Mouse (Mus musculus) hindbrain, embryonic 12.5 days (tissue): ENCODE measurements around the gene Slc25a36. TPM values are rescaled to one million over a fixed set of nuclear protein-coding genes. Genes with fewer than 3 reads are reported as not detected.
A peak's percentile ranks its signal among the peaks of the same experiment; 100 is the strongest.

Source experiments
- ATAC-seq: fragments of 200-750 bp; cut with Nextera tagmentation; 2 replicates; pipeline ENCODE4 v1.8.0; 2017; ENCODE audit warnings: moderate TSS enrichment; ENCODE audit not compliant: low FRiP score
- H3K27ac ChIP-seq: fragments of 300-500 bp; sonication (generic); 2 replicates; pipeline ENCODE4 v1.5.1; 2016; ENCODE audit warnings: mild to moderate bottlenecking
- H3K27me3 ChIP-seq: fragments of 300-500 bp; sonication (generic); 2 replicates; pipeline ENCODE4 v1.6.1; 2016; ENCODE audit warnings: mild to moderate bottlenecking
- H3K36me3 ChIP-seq: fragments of 300-500 bp; sonication (generic); 2 replicates; pipeline ENCODE4 v1.6.1; 2016; ENCODE audit warnings: mild to moderate bottlenecking
- H3K4me1 ChIP-seq: fragments of 300-500 bp; sonication (generic); 2 replicates; pipeline ENCODE4 v1.6.1; 2016
- H3K4me2 ChIP-seq: fragments of 300-500 bp; sonication (generic); replicated peaks from 2 replicates; pipeline ENCODE4 v1.6.1; 2016; ENCODE audit warnings: mild to moderate bottlenecking
- H3K4me3 ChIP-seq: fragments of 300-500 bp; sonication (generic); 2 replicates; pipeline ENCODE4 v1.5.1; 2016; ENCODE audit warnings: mild to moderate bottlenecking
- H3K9ac ChIP-seq: fragments of 300-500 bp; sonication (generic); 2 replicates; pipeline ENCODE4 v1.6.1; 2016; ENCODE audit warnings: mild to moderate bottlenecking, moderate library complexity
- H3K9me3 ChIP-seq: fragments of 300-500 bp; sonication (generic); replicated peaks from 2 replicates; pipeline ENCODE4 v1.6.1; 2016; ENCODE audit warnings: mild to moderate bottlenecking
- WGBS: fragments of 180-500 bp; shearing (Covaris S2); methylation state at CpG from one replicate; pipeline ENCODE4 v1.1.7; 2016; 5-methylcytosine and 5-hydroxymethylcytosine counted together
- polyA plus RNA-seq: library from polyadenylated mRNA; unstranded; fragments of >200 nt; fragmentation: Nextera tagmentation; extraction: Ambion mirVana; gene quantifications from 2 replicates; pipeline ENCODE4 v1.2.1, GENCODE M21; 2016

Slc25a36 gene
- polyA plus RNA-seq, result 99.8 and 113 TPM in 2 replicates

GRCm38 (mm10) chr9:97110571-97111390 lies at the start of gene Slc25a36:
TSS of gene Slc25a36 (minus strand) at chr9:97111157.
- Histone ChIP-seq H3K36me3 (no peaks in the 10 kb centered on the region), H3K4me3 (peak within 1 kb of the TSS; percentile 88), H3K4me2 (peak within 1 kb of the TSS; percentile 62), H3K27ac (peak within 1 kb of the TSS; percentile 87), H3K9ac (peak within 1 kb of the TSS; percentile 92), H3K4me1 (peaks cover 14% of the 10 kb centered on the region), H3K9me3 (no peaks in the 10 kb centered on the region), H3K27me3 (no peaks in the 10 kb centered on the region)
- peak; percentile 99 for ATAC-seq
- under 1% methylated on average over 84 of the region's 91 CpGs for WGBS

GRCm38 (mm10) chr9:97158412-97158811 lies 47.5 kb upstream of the Slc25a36 start:
- no peak for ATAC-seq
- Histone ChIP-seq H3K4me1 (no peaks in the 10 kb centered on the region), H3K9ac (no peak overlapping the region), H3K27me3 (no peaks in the 10 kb centered on the region), H3K36me3 (no peaks in the 10 kb centered on the region), H3K9me3 (no peaks in the 10 kb centered on the region), H3K4me3 (no peak overlapping the region), H3K27ac (no peak overlapping the region), H3K4me2 (no peak overlapping the region)
- WGBS, result 70% methylated on average over 3 of the region's 3 CpGs

GRCm38 (mm10) chr9:97155981-97156380 lies 45.0 kb upstream of the Slc25a36 start:
- 81% methylated on average over 3 of the region's 3 CpGs for WGBS

GRCm38 (mm10) chr9:97154956-97155355 lies 44.0 kb upstream of the Slc25a36 start:
- no peak overlapping the region for H3K4me3 ChIP-seq
- H3K4me1 ChIP-seq, result no peaks in the 10 kb centered on the region
- WGBS, result 89% methylated on average over 4 of the region's 4 CpGs
- no peaks in the 10 kb centered on the region for H3K9me3 ChIP-seq
- no peaks in the 10 kb centered on the region for H3K36me3 ChIP-seq
- H3K9ac ChIP-seq, result no peak overlapping the region
- no peak overlapping the region for H3K4me2 ChIP-seq
- no peaks in the 10 kb centered on the region for H3K27me3 ChIP-seq
- no peak for ATAC-seq
- no peak overlapping the region for H3K27ac ChIP-seq

More at GRCm38 (mm10) chr9:97155981-97156380, 45.0 kb upstream of the Slc25a36 start:
- no peak overlapping the region for H3K4me2 ChIP-seq
- ATAC-seq, result no peak
- H3K4me3 ChIP-seq, result no peak overlapping the region
- no peaks in the 10 kb centered on the region for H3K36me3 ChIP-seq
- H3K27ac ChIP-seq, result no peak overlapping the region
- no peak overlapping the region for H3K9ac ChIP-seq
- H3K27me3 ChIP-seq, result no peaks in the 10 kb centered on the region
- no peaks in the 10 kb centered on the region for H3K9me3 ChIP-seq
- H3K4me1 ChIP-seq, result no peaks in the 10 kb centered on the region

GRCm38 (mm10) chr9:97153006-97153405 lies 42.0 kb upstream of the Slc25a36 start:
- no peaks in the 10 kb centered on the region for H3K4me1 ChIP-seq
- no peak overlapping the region for H3K9ac ChIP-seq
- H3K36me3 ChIP-seq, result no peaks in the 10 kb centered on the region
- H3K9me3 ChIP-seq, result no peaks in the 10 kb centered on the region
- H3K27me3 ChIP-seq, result no peaks in the 10 kb centered on the region
- no peak overlapping the region for H3K27ac ChIP-seq
- no peak overlapping the region for H3K4me3 ChIP-seq
- no peak overlapping the region for H3K4me2 ChIP-seq
- ATAC-seq, result no peak
- 74% methylated on average over 3 of the region's 3 CpGs for WGBS

GRCm38 (mm10) chr9:97147270-97147669 lies 36.3 kb upstream of the Slc25a36 start:
- WGBS, result 84% methylated on average over 2 of the region's 2 CpGs
- Histone ChIP-seq H3K27me3 (no peaks in the 10 kb centered on the region), H3K9me3 (no peaks in the 10 kb centered on the region), H3K4me3 (no peak overlapping the region), H3K4me2 (no peak overlapping the region), H3K36me3 (no peaks in the 10 kb centered on the region), H3K27ac (no peak overlapping the region), H3K4me1 (no peaks in the 10 kb centered on the region), H3K9ac (no peak overlapping the region)
- ATAC-seq, result no peak

GRCm38 (mm10) chr9:97145351-97145750 lies 34.4 kb upstream of the Slc25a36 start:
- Histone ChIP-seq H3K9me3 (no peaks in the 10 kb centered on the region), H3K36me3 (no peaks in the 10 kb centered on the region), H3K4me3 (no peak overlapping the region), H3K4me2 (no peak overlapping the region), H3K27ac (no peak overlapping the region), H3K27me3 (no peaks in the 10 kb centered on the region), H3K4me1 (no peaks in the 10 kb centered on the region), H3K9ac (no peak overlapping the region)
- WGBS, result 79% methylated on average over 6 of the region's 6 CpGs
- no peak for ATAC-seq

GRCm38 (mm10) chr9:97143416-97143815 lies 32.5 kb upstream of the Slc25a36 start:
- H3K36me3 ChIP-seq, result no peaks in the 10 kb centered on the region
- 92% methylated on average over 5 of the region's 5 CpGs for WGBS
- H3K9ac ChIP-seq, result no peak overlapping the region
- ATAC-seq, result no peak
- H3K4me2 ChIP-seq, result no peak overlapping the region
- no peak overlapping the region for H3K4me3 ChIP-seq
- H3K27me3 ChIP-seq, result no peaks in the 10 kb centered on the region
- H3K4me1 ChIP-seq, result no peaks in the 10 kb centered on the region
- H3K9me3 ChIP-seq, result no peaks in the 10 kb centered on the region
- no peak overlapping the region for H3K27ac ChIP-seq

- no peak for ATAC-seq
- 90% methylated on average over 1 of the region's 1 CpGs for WGBS
- Histone ChIP-seq H3K36me3 (no peaks in the 10 kb centered on the region), H3K27me3 (no peaks in the 10 kb centered on the region), H3K9ac (no peak overlapping the region), H3K4me3 (no peak overlapping the region), H3K4me1 (no peaks in the 10 kb centered on the region), H3K9me3 (no peaks in the 10 kb centered on the region), H3K27ac (no peak overlapping the region), H3K4me2 (no peak overlapping the region)
These were observed 31.6 kb upstream of the Slc25a36 start for GRCm38 (mm10) chr9:97142558-97142957.

- no peak overlapping the region for H3K27ac ChIP-seq
- ATAC-seq, result no peak
- H3K9ac ChIP-seq, result no peak overlapping the region
- H3K4me3 ChIP-seq, result no peak overlapping the region
- no peaks in the 10 kb centered on the region for H3K4me1 ChIP-seq
- no peak overlapping the region for H3K4me2 ChIP-seq
- no peaks in the 10 kb centered on the region for H3K9me3 ChIP-seq
- 54% methylated on average over 2 of the region's 2 CpGs for WGBS
- no peaks in the 10 kb centered on the region for H3K36me3 ChIP-seq
- H3K27me3 ChIP-seq, result no peaks in the 10 kb centered on the region
These were observed 30.8 kb upstream of the Slc25a36 start for GRCm38 (mm10) chr9:97141723-97142122.

GRCm38 (mm10) chr9:97140145-97140932 lies 29.4 kb upstream of the Slc25a36 start:
- no peak for ATAC-seq
- Histone ChIP-seq H3K4me2 (no peak overlapping the region), H3K27me3 (no peaks in the 10 kb centered on the region), H3K4me3 (no peak overlapping the region), H3K27ac (no peak overlapping the region), H3K9me3 (no peaks in the 10 kb centered on the region), H3K9ac (no peak overlapping the region), H3K36me3 (no peaks in the 10 kb centered on the region), H3K4me1 (no peaks in the 10 kb centered on the region)
- 90% methylated on average over 10 of the region's 10 CpGs for WGBS

GRCm38 (mm10) chr9:97137678-97138077 lies 26.7 kb upstream of the Slc25a36 start:
- no peak overlapping the region for H3K4me2 ChIP-seq
- no peak for ATAC-seq
- H3K27me3 ChIP-seq, result no peaks in the 10 kb centered on the region
- H3K9me3 ChIP-seq, result no peaks in the 10 kb centered on the region
- H3K36me3 ChIP-seq, result no peaks in the 10 kb centered on the region
- H3K4me3 ChIP-seq, result no peak overlapping the region
- H3K9ac ChIP-seq, result no peak overlapping the region
- 89% methylated on average over 4 of the region's 4 CpGs for WGBS
- no peaks in the 10 kb centered on the region for H3K4me1 ChIP-seq
- no peak overlapping the region for H3K27ac ChIP-seq
